Mouse (Mus musculus) CH12.LX (cell line): ENCODE data around the gene Fndc5. TPM values are rescaled to one million over a fixed set of nuclear protein-coding genes. Genes with fewer than 3 reads are reported as not detected.

ENCODE experiments used
- polyA plus RNA-seq: library from polyadenylated mRNA; unstranded; fragments of >175 nt; gene quantifications from 2 replicates; pipeline ENCODE4 v1.2.1, GENCODE M21; 2012; ENCODE audit warnings: low read depth; ENCODE audit not compliant: insufficient read length
- total RNA-seq, 2 experiments: library from RNA; depleted of rRNA; stranded (reverse); fragments of 300-350 nt in 1 of 2; fragments of >200 nt in 1 of 2; gene quantifications; 2 replicates each; pipeline ENCODE4 v1.2.3; 2012 to 2014

Gene Fndc5
- total and polyA plus RNA-seq, 3 experiments = 0.17 to 0.33 TPM; not detected in 1

Other genes with a start within 250 kb of the Fndc5 start
- gene Azin2, start 174.6 kb upstream of the Fndc5 start, total RNA-seq (2012; rRNA removed) = 0.63 and 1.7 TPM in 2 replicates
- gene Azin2, start 174.6 kb upstream of the Fndc5 start, total RNA-seq (2014; rRNA removed) = 0.58 and 0.91 TPM in 2 replicates
- 2.1 and 2.4 TPM in 2 replicates for gene Azin2, start 174.6 kb upstream of the Fndc5 start, polyA plus RNA-seq
- 269 and 278 TPM in 2 replicates for gene Ak2, start 145.0 kb upstream of the Fndc5 start, total RNA-seq (2012; rRNA removed)
- gene Ak2, start 145.0 kb upstream of the Fndc5 start, total RNA-seq (2014; rRNA removed) = 280 and 293 TPM in 2 replicates
- 343 and 363 TPM in 2 replicates for gene Ak2, start 145.0 kb upstream of the Fndc5 start, polyA plus RNA-seq
- 65.3 and 75.3 TPM in 2 replicates for gene Rnf19b, start 78.7 kb upstream of the Fndc5 start, total RNA-seq (2012; rRNA removed)
- gene Rnf19b, start 78.7 kb upstream of the Fndc5 start, total RNA-seq (2014; rRNA removed) = 104 and 111 TPM in 2 replicates
- 98.3 and 102 TPM in 2 replicates for gene Rnf19b, start 78.7 kb upstream of the Fndc5 start, polyA plus RNA-seq
- gene Tmem54, start 31.5 kb upstream of the Fndc5 start, total RNA-seq (2012; rRNA removed) = not detected in 2 replicates
- gene Tmem54, start 31.5 kb upstream of the Fndc5 start, total RNA-seq (2014; rRNA removed) = not detected in 2 replicates
- gene Tmem54, start 31.5 kb upstream of the Fndc5 start, polyA plus RNA-seq = not detected in 2 replicates
- gene Hpca, start 15.0 kb upstream of the Fndc5 start, total RNA-seq (2012; rRNA removed) = 28.5 and 31.6 TPM in 2 replicates
- gene Hpca, start 15.0 kb upstream of the Fndc5 start, total RNA-seq (2014; rRNA removed) = 1.0 and 1.3 TPM in 2 replicates
- gene Hpca, start 15.0 kb upstream of the Fndc5 start, polyA plus RNA-seq = 2.9 and 3.6 TPM in 2 replicates
- 22.5 and 23.1 TPM in 2 replicates for gene S100pbp, start 52.7 kb downstream of the Fndc5 start, total RNA-seq (2012; rRNA removed)
- 43.6 and 44.7 TPM in 2 replicates for gene S100pbp, start 52.7 kb downstream of the Fndc5 start, total RNA-seq (2014; rRNA removed)
- 35.8 and 43.6 TPM in 2 replicates for gene S100pbp, start 52.7 kb downstream of the Fndc5 start, polyA plus RNA-seq
- 128 and 180 TPM in 2 replicates for gene Yars, start 52.8 kb downstream of the Fndc5 start, total RNA-seq (2012; rRNA removed)
- gene Yars, start 52.8 kb downstream of the Fndc5 start, total RNA-seq (2014; rRNA removed) = 96.1 and 96.3 TPM in 2 replicates
- gene Yars, start 52.8 kb downstream of the Fndc5 start, polyA plus RNA-seq = 207 and 220 TPM in 2 replicates
- gene C77080, start 124.4 kb downstream of the Fndc5 start, total RNA-seq (2012; rRNA removed) = 0.29 and 0.38 TPM in 2 replicates
- not detected in 2 replicates for gene C77080, start 124.4 kb downstream of the Fndc5 start, total RNA-seq (2014; rRNA removed)
- gene C77080, start 124.4 kb downstream of the Fndc5 start, polyA plus RNA-seq = 0.68 and 1.1 TPM in 2 replicates
- 0.04 TPM in 1 of 2 replicates, not detected in the other for gene Sync, start 150.6 kb downstream of the Fndc5 start, total RNA-seq (2012; rRNA removed)
- gene Sync, start 150.6 kb downstream of the Fndc5 start, total RNA-seq (2014; rRNA removed) = not detected in 2 replicates
- gene Sync, start 150.6 kb downstream of the Fndc5 start, polyA plus RNA-seq = 0.14 and 0.16 TPM in 2 replicates
- gene Rbbp4, start 198.4 kb downstream of the Fndc5 start, total RNA-seq (2012; rRNA removed) = 41.4 and 44.1 TPM in 2 replicates
- 73.3 and 76.9 TPM in 2 replicates for gene Rbbp4, start 198.4 kb downstream of the Fndc5 start, total RNA-seq (2014; rRNA removed)
- 179 and 219 TPM in 2 replicates for gene Rbbp4, start 198.4 kb downstream of the Fndc5 start, polyA plus RNA-seq
- gene Zbtb8os, start 198.7 kb downstream of the Fndc5 start, total RNA-seq (2012; rRNA removed) = 93.7 and 104 TPM in 2 replicates
- gene Zbtb8os, start 198.7 kb downstream of the Fndc5 start, total RNA-seq (2014; rRNA removed) = 124 and 134 TPM in 2 replicates
- 135 and 157 TPM in 2 replicates for gene Zbtb8os, start 198.7 kb downstream of the Fndc5 start, polyA plus RNA-seq
- gene Zbtb8a, start 241.1 kb downstream of the Fndc5 start, total RNA-seq (2012; rRNA removed) = 0.04 TPM in 1 of 2 replicates, not detected in the other
- gene Zbtb8a, start 241.1 kb downstream of the Fndc5 start, total RNA-seq (2014; rRNA removed) = 0.16 TPM in 1 of 2 replicates, not detected in the other
- gene Zbtb8a, start 241.1 kb downstream of the Fndc5 start, polyA plus RNA-seq = 0.11 TPM in 1 of 2 replicates, not detected in the other